Mouse (Mus musculus): ENCODE results near the gene Insl5.

GRCm38 (mm10) chr4:103026621-103027020 is at the start of gene Insl5:
- TF ChIP-seq CTCF (IDR thresholded peaks at IDR 0.05; ENCODE audit: low read depth, low read length), result no peak
- TF ChIP-seq POLR2A (IDR thresholded peaks at IDR 0.05; ENCODE audit: insufficient read depth, low read length), result no peak
- TF ChIP-seq EP300 (IDR thresholded peaks at IDR 0.05; ENCODE audit: insufficient read depth, low read depth, low read length), result no peak

Measured in ES-Bruce4 (cell line).